Mouse (Mus musculus) small intestine, adult 2 months (tissue): ENCODE data around the gene Mlec.

Experiments used
- CTCF ChIP-seq: fragments of 200-500 bp; IDR thresholded peaks from 2 replicates; pipeline ENCODE4 v1.5.1; 2012; ENCODE audit warnings: low read depth, mild to moderate bottlenecking, control low read depth, inconsistent platforms, low read length, moderate library complexity, mixed read lengths; ENCODE audit not compliant: insufficient replicate concordance, insufficient read length; ENCODE audit errors: extremely low read depth
- POLR2A ChIP-seq: fragments of 200-500 bp; IDR thresholded peaks from 2 replicates; pipeline ENCODE4 v1.6.1; 2012; ENCODE audit warnings: low read depth, mild to moderate bottlenecking, control low read depth, inconsistent platforms, low read length, moderate library complexity

DNA sequence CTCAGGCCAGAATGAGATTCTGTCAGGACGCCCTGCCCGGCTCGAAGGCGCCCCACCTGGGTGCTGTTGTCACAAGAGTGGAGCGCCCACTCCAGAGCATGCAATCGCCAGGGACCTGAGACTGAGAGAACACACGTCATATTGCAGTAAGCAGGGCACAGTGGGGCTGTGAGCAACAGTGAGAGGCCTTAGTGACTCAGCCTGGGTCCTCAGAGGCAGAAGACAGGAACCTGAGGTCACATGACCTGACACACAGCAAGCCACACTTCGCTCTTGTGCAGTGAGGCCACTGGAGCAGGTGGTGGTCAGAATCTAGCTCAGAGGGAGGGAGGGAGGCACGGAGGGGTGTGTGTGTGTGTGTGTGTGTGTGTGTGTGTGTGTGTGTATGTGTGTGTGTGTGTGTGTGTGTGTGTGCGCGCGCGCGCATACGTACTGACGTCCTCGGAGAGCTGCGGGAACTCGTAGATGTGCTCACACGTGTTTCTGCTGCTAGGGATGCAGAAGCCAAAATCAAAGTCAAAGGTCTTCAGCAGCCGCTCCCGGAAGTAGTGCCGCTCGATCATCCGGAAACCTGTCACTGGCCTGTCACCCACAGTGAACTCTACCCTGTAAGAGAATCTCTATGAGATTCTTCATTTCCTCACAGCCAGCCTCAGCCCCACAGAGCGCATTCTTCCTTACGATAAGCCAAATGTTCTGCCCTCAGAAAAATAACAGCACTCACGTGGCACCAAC is 31.2 kb downstream of the Mlec start:
- TF ChIP-seq CTCF = no peak
- no peak for TF ChIP-seq POLR2A
